ENCODE assay signal across 16 mouse cellular contexts in genomic region chr11:19718165-19718564, GRCm38 (mm10).
"Had no signal": no experiment of that assay in that cellular context is flagged by ENCODE, and none has a peak within 500 bp of the region (broad histone marks: within the 10 kb centered on the region; RNA-seq: fewer than 3 reads in every experiment).

No protein-coding gene starts in this region.

- H3K27ac ChIP-seq: neural tube, embryonic 13.5 days; neural tube, embryonic 15.5 days; stomach, embryonic 15.5 days; stomach, postnatal 0 days had no signal

- H3K4me1 ChIP-seq: stomach, embryonic 15.5 days had no signal

- DNase-seq: retina, postnatal 1 day; right cerebral cortex, adult 18-20 months; right cerebral cortex, postnatal 14 days; right cerebral cortex, postnatal 25 days; right cerebral cortex, postnatal 4 days; spleen, adult 18-20 months; thymus, adult 18-20 months; thymus, adult 2 months; thymus, postnatal 14 days; thymus, postnatal 25 days; thymus, postnatal 36 days; thymus, postnatal 4 days had no signal

- H3K9me3 ChIP-seq: neural tube, embryonic 13.5 days; neural tube, embryonic 15.5 days; stomach, embryonic 15.5 days had no signal

- H3K4me3 ChIP-seq: neural tube, embryonic 13.5 days; neural tube, embryonic 15.5 days; stomach, embryonic 15.5 days had no signal

- H3K27me3 ChIP-seq: neural tube, embryonic 15.5 days; stomach, embryonic 15.5 days had no signal

- H3K9ac ChIP-seq: neural tube, embryonic 13.5 days; neural tube, embryonic 15.5 days; stomach, embryonic 15.5 days had no signal

- H3K4me2 ChIP-seq: neural tube, embryonic 13.5 days; neural tube, embryonic 15.5 days; stomach, embryonic 15.5 days had no signal

- H3K36me3 ChIP-seq: neural tube, embryonic 13.5 days; neural tube, embryonic 15.5 days; stomach, embryonic 15.5 days had no signal
